Mouse (Mus musculus): Measurements from ENCODE around the gene Gm20388. TPM values are rescaled to one million over a fixed set of nuclear protein-coding genes. Genes with fewer than 3 reads are reported as not detected.

The Gm20388 gene
- polyA plus RNA-seq, 1 experiment: 8.0 TPM

GRCm38 (mm10) chr8:121115948-121116347 is 1205.3 kb downstream of the Gm20388 start, which contains the start of gene Foxc2:
Gene Foxc2, plus strand, starts transcription at chr8:121116171.

GRCm38 (mm10) chr8:121127756-121128375 is 1217.2 kb downstream of the Gm20388 start, which contains the start of gene Foxl1:
Gene Foxl1, plus strand, starts transcription at chr8:121127940.

GRCm38 (mm10) chr8:121544276-121544785 is 1633.7 kb downstream of the Gm20388 start, which contains the start of gene 1700018B08Rik:
Gene 1700018B08Rik, minus strand, starts transcription at chr8:121544320.

GRCm38 (mm10) chr8:121578676-121579451 is 1668.2 kb downstream of the Gm20388 start, which contains the start of gene Fbxo31:
Gene Fbxo31, minus strand, starts transcription at chr8:121578806.

GRCm38 (mm10) chr8:121590203-121591177 is 1679.8 kb downstream of the Gm20388 start, which contains the start of gene Map1lc3b:
Gene Map1lc3b, plus strand, starts transcription at chr8:121590361.

GRCm38 (mm10) chr8:121652774-121653323 is 1742.2 kb downstream of the Gm20388 start, which contains the start of gene Zcchc14:
Gene Zcchc14, minus strand, starts transcription at chr8:121652901.

GRCm38 (mm10) chr8:121729323-121729722 is 1818.7 kb downstream of the Gm20388 start, which contains the start of gene Jph3:
Gene Jph3, plus strand, starts transcription at chr8:121729623.

GRCm38 (mm10) chr8:121829048-121829776 is 1918.6 kb downstream of the Gm20388 start, which contains the start of gene Klhdc4:
Gene Klhdc4, minus strand, starts transcription at chr8:121829569.

GRCm38 (mm10) chr8:121907587-121908248 is 1997.1 kb downstream of the Gm20388 start, which contains the start of gene Slc7a5:
Gene Slc7a5, minus strand, starts transcription at chr8:121907694.

GRCm38 (mm10) chr8:121944831-121945230 is 2034.2 kb downstream of the Gm20388 start, which contains the start of gene Car5a:
Gene Car5a, minus strand, starts transcription at chr8:121944904.

GRCm38 (mm10) chr8:121949222-121949800 is 2038.7 kb downstream of the Gm20388 start, which contains the start of gene Banp:
Gene Banp, plus strand, starts transcription at chr8:121949750.

GRCm38 (mm10) chr8:122282035-122282358 is 2371.4 kb downstream of the Gm20388 start, which contains the start of gene Zfpm1:
Gene Zfpm1, plus strand, starts transcription at chr8:122282141.

GRCm38 (mm10) chr8:122360696-122361416 is 2450.2 kb downstream of the Gm20388 start, which contains the start of gene Trhr2:
Gene Trhr2, minus strand, starts transcription at chr8:122360746.

GRCm38 (mm10) chr8:122376365-122377231 is 2466.0 kb downstream of the Gm20388 start, which contains the start of gene Zc3h18:
Gene Zc3h18, plus strand, starts transcription at chr8:122376609.

GRCm38 (mm10) chr8:122421376-122422070 is 2510.9 kb downstream of the Gm20388 start, which contains the start of gene Il17c:
Gene Il17c, plus strand, starts transcription at chr8:122422020.

GRCm38 (mm10) chr8:122432443-122433268 is 2522.0 kb downstream of the Gm20388 start, which contains the start of gene Cyba:
Gene Cyba, minus strand, starts transcription at chr8:122432930.

Measured in liver, embryonic 18 days (tissue).